In the genomic region with DNA sequence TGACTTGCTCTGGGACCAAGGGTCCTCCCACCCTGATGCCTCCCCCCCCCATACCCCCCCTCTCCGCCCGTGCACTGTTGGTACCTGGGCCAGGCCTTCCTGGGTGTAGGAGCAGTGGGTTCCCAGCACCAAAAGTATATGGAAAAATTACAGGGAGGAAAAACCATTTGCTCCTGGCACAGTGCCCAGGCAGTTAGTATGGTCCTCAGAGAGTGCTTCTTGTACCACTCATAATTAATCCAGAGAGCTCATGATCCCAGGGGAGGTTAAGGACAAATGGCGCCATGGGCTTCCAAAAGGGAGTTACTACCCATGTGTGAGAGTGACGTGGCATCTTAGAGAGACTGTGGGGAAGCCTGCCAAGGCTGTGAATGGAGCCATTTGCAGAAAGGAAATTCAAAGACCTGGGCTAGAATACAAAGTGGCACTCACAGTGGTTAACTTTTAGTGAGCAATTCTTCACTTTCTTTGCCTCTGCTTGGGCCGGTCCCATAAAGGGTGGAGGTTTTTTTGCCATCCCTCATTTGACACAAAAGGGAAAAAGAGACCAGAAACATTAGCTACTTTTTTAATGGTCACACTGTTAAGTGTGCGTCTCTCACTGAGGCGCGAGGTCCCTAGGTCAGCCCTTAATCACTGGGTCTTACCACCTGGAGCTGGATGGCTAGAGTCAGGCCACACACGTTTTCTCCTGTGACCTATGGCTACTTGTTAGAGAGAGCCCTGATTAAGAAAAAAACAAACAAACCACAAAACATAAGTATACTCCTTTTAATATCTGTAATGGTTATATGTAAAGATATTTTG, we compare ENCODE assay signal across 8 mouse cellular contexts.
A peak's percentile ranks its signal among the peaks of the same experiment; 100 is the strongest.
DNase-seq lines count a peak whose midpoint lies in the region; ATAC-seq lines count a peak whose summit lies in the region.
"Had no signal": no experiment of that assay in that cellular context is flagged by ENCODE, and none has a peak within 500 bp of the region (broad histone marks: within the 10 kb centered on the region; RNA-seq: fewer than 3 reads in every experiment).

No protein-coding gene starts in this region.

- intact Hi-C loops in left cerebral cortex, postnatal 36 days (cut with DNase I): no loop called here

- no peak overlapping the region for H3K4me3 ChIP-seq in embryonic facial prominence, embryonic 11.5 days (ENCODE audit: low read depth, low read length)
- H3K4me3 ChIP-seq in midbrain, embryonic 16.5 days (ENCODE audit: low read depth, low read length): no peak overlapping the region
- H3K4me3 ChIP-seq: myocyte had no signal

- no peak overlapping the region for H3K27ac ChIP-seq in embryonic facial prominence, embryonic 11.5 days (replicated peaks; ENCODE audit: low read depth, low read length)
- H3K27ac ChIP-seq in midbrain, embryonic 16.5 days (ENCODE audit: low read length): no peak overlapping the region

- 0 out of 2 replicates have a peak, but pooled peaks have one; percentile 23 for ATAC-seq in embryonic facial prominence, embryonic 11.5 days (replicated peaks; ENCODE audit: insufficient number of reproducible peaks, low FRiP score, low TSS enrichment, low read depth)
- ATAC-seq in midbrain, embryonic 16.5 days: peak; percentile 71

- H3K36me3 ChIP-seq in embryonic facial prominence, embryonic 11.5 days (replicated peaks; ENCODE audit: control insufficient read depth, insufficient read depth, low read depth, low read length): no peaks in the 10 kb centered on the region
- no peaks in the 10 kb centered on the region for H3K36me3 ChIP-seq in midbrain, embryonic 16.5 days (ENCODE audit: control insufficient read depth, insufficient read depth, low read length)

- no peak overlapping the region for H3K4me2 ChIP-seq in embryonic facial prominence, embryonic 11.5 days (ENCODE audit: low read depth, low read length)
- H3K4me2 ChIP-seq in midbrain, embryonic 16.5 days (ENCODE audit: low read length): no peak overlapping the region

- H3K9me3 ChIP-seq in embryonic facial prominence, embryonic 11.5 days (replicated peaks; ENCODE audit: control insufficient read depth, low read length): no peaks in the 10 kb centered on the region
- H3K9me3 ChIP-seq in midbrain, embryonic 16.5 days (replicated peaks; ENCODE audit: control insufficient read depth, low read length, poor library complexity, severe bottlenecking): no peaks in the 10 kb centered on the region

- no peak overlapping the region for H3K9ac ChIP-seq in embryonic facial prominence, embryonic 11.5 days (replicated peaks; ENCODE audit: low read length)
- H3K9ac ChIP-seq in midbrain, embryonic 16.5 days (ENCODE audit: low read depth, low read length): no peak overlapping the region

- no peaks in the 10 kb centered on the region for H3K4me1 ChIP-seq in embryonic facial prominence, embryonic 11.5 days (ENCODE audit: control insufficient read depth, insufficient read depth, low read length)
- H3K4me1 ChIP-seq in midbrain, embryonic 16.5 days (ENCODE audit: control insufficient read depth, insufficient read depth, low read length): no peaks in the 10 kb centered on the region

- DNase-seq in left cerebral cortex, adult 11 months (ENCODE audit: low spot score): peak; percentile 25
- DNase-seq in left cerebral cortex, postnatal 36 days (ENCODE audit: low spot score in 2 of 2): no peak
- DNase-seq in embryonic facial prominence, embryonic 11.5 days (ENCODE audit: low spot score): no peak
- DNase-seq in kidney, postnatal 14 days: peak; percentile 46
- DNase-seq in thymus, postnatal 36 days: no peak
- DNase-seq in ovary, adult 18-20 months (ENCODE audit: low spot score): no peak

- WGBS in embryonic facial prominence, embryonic 11.5 days: 81% methylated on average over 9 of the region's 9 CpGs
- 70% methylated on average over 9 of the region's 9 CpGs for WGBS in midbrain, embryonic 16.5 days

- no peaks in the 10 kb centered on the region for H3K27me3 ChIP-seq in embryonic facial prominence, embryonic 11.5 days (ENCODE audit: control insufficient read depth, insufficient read depth, low read length)
- H3K27me3 ChIP-seq in midbrain, embryonic 16.5 days (ENCODE audit: control insufficient read depth, insufficient read depth, low read depth, low read length): no peaks in the 10 kb centered on the region

Comparison
In these comparisons a context has a peak if more than half of its experiments do, and no peak if none do; other contexts are left out.
1. DNase-seq: peak in left cerebral cortex, adult 11 months (single experiment) and kidney, postnatal 14 days (single experiment); none in left cerebral cortex, postnatal 36 days (0 of 2), embryonic facial prominence, embryonic 11.5 days (single experiment), thymus, postnatal 36 days (0 of 2) and ovary, adult 18-20 months (single experiment).